Mouse (Mus musculus): Measurements from ENCODE around the gene Pnma5.
A peak's percentile ranks its signal among the peaks of the same experiment; 100 is the strongest.
"Not testable (repeated sequence)": the region's sequence is repeated elsewhere in the genome, so short reads cannot be mapped to it uniquely, and the experiment has no call there.

Pnma5 gene

DNA sequence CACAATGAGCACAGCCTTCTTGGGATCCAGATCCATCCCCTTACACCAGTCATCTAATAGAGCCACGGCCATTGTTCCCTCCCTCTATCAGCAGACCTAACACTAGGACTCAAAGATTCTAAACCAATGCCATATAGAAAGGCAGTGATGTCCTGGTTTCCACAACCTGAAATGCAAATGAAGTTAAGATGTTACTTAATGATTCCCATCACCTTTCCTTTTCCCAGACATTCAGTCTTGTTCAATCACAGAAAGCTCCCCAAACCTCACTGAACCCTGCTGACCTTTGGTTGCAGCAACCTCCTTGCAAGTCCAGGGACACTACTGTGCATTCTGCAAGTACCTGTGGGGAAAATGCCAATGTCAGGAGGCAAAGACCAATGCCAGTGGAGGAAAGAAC lies at the start of gene Pnma5:
TSS of gene Pnma5 (minus strand) at position 101 of the 400 bp plus-strand sequence.
- no peak for DNase-seq

DNA sequence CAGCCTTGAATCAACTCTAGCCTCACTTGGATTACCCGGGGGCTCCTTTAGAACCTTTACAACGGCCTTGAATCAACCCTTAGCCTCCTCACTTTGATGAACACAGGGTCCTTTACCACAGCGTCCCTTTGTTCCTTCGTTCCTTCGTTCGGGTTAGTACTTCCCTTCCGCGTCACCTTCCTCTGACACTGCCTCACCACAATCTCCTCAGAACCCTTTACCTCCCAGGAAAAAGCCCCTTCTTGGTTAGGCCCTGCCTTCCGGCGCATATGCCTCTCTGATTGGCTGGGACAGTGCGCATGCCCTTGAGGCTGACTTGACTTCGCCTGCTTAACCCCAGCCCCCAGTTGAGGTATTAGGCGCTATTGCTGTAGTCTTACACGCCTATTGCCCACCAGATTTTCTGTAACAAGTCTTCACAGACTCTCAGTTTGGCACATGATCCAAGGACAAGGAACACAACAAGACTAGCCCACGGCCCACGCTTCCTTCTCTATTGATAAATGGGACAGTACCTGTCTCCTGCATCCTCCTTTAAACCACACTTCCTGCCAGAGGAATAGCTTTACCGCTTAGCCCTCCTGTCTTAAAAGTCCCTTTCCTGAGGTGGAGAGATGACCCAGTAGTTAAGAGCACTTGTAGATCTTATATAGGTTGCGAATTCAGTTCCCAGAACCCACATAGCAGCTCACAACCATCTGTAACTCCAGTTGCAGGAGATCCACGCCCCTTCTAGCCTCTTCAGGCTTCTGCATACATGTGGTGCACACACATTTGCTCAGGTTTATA lies 45.6 kb upstream of the Pnma5 start, which contains the start of gene Xlr4a:
TSS of gene Xlr4a (minus strand) at position 212 of the 789 bp plus-strand sequence.
- DNase-seq, result not testable (repeated sequence)

DNA sequence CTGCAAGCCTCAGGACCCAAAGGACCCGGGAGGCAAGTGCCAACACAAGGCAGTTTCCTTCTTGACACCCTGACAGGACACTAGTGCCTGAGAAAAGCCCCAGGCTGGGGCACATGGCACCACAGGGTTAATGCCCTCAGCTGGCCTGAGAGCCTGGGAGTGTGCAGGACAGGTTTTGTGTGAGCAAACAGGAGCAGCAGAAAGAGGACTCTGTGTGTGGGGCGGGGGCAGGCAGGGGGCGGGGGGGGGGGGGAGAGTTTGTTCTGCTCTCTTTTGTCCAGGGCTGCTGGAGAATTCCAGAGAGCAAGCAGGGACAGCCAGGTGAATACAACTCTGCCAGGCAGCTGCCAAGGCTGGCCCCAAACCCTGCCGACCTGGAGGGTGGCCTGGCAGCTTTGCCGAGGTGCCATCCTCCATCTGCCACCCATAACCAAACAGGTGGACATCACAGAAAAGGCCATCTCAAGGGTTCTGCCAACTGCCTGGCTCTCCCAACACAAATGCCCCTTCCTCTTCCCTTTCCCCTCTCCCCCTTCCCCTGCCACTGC lies 29.9 kb upstream of the Pnma5 start:
- not testable (repeated sequence) for DNase-seq

DNA sequence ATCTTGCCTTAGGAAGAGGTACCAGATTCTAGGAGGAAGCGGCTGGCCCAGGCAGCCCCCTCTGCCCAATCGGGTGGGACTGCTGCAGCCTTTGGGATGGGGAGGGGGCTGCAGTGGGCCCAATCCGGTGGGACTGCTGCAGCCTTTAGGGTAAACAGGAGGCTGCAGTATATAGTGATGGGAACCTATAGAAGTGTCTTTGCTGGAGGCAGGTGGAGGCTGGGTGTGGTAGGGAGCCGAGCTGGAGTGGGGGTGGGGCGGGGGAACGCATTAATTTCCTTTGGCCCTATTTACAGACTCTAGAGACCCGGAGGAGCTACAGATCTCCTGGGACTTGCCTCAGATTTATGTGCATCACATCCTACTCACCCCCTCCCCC lies 27.5 kb upstream of the Pnma5 start, which contains the start of gene Pnma3:
TSS of gene Pnma3 (plus strand) at position 373 of the 379 bp plus-strand sequence.
- no peak for DNase-seq

DNA sequence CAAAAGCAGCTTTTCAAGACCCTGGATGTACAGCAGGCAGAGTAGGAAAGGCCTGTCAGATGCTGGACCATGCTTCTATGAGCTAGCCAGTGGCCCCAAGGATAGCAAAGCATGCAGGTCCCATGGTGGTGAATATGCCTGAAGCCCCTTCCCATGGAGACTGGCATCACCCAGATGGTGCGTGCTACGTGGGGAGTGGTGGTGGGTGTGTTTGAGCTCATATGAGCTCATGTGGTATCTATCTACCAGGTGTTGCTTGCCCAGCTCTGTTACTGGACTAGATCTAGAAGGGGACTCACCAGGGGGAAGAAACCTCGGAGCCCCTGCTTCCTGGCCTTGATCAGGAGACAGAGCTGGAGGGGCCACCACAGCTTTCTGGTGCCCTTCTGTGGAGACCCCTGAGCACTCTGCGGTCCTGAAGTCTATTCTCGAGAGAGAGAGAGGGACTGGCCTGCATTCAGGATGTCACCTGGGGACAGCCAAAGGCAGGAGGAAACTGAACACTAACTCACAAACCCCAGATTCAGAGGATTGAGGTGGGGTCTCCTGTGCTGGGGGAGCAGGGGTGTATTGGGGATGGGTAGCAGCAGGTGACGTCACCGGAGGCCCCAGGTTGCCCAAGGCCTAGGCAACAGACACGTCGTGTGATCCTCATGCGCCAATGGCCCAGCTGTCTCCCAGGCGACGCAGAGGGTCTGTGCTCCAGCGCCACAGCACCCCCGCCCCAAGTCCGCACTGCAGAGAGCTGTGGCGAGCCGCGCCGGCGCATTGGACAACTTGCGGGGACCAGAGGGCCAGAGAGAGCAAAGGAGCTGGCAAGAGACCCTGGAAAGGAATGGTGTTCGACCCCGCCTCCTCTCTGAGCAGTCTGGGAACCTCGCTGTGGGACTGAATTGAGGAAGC lies 26.9 kb upstream of the Pnma5 start:
- no peak for DNase-seq

DNA sequence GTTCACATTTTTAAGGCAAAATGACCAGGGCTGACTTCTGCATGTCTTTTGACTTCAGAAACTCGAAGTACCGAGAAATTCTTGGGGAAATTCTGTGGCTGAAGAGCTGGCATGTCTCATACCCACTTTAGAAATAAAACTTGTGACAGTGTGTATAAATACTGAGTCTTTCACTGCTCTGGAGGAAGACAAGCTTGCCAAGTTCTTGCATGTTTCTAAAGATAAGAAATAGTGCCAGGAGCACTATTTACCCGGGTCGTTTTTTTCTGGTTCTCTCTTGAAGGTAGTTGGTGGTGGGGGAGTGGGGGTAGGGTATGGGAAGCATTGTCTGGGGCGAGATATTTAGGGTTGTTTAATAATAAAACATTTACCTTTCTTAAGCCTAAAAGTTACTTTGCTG lies 25.4 kb upstream of the Pnma5 start:
- DNase-seq, result no peak

DNA sequence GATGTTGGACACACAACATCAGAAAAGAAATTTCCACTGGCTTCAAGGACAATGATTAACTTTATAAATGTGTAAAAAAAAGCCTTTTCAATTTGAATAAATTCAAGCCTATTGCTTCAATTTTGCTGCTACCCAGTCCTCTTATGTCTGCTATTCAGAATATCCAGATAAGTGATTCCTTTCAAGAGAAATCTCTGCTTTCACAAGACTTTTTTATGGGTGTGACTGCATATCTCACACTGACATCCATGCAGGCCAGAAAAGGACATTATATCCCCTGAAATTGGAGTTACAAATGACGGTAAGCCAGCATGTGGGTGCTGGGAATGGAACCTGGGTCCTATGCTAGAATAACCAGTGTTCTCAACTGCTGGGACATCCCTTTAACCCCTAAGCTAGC lies 24.6 kb upstream of the Pnma5 start:
- no peak for DNase-seq

DNA sequence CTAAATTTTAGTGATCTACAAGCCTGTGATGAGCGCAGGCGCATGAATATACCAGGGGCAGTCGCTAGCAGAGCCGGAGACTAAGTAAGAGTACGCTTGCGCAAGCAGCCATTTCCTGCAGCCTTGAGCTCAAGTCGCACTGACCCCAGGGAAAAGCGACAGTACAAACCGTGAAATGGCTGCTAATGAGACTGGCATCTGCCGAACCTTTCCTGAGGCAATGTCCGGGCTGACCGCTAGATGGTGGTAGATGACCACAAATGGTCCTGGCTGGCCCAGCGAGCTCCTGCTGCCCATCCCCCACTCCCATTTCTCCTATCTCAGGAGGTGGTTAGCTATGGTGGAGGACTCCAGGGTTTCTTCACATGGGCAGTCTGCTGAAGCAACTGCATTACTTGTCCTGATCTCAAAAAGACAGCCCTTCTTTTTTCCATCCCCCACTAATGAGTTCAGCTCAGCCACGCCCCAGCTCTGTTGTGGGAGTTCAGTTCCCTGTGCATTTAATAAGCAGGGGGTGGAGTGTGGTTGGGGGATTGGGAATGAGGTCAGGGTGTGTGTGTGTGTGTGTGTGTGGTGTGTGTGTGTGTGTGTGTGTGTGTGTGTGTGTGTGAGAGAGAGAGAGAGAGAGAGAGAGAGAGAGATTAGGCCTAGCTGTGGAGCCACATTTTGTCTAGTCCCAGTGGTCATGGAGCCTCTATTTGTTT lies 17.1 kb upstream of the Pnma5 start:
- DNase-seq, result peak; percentile 88 to 92

DNA sequence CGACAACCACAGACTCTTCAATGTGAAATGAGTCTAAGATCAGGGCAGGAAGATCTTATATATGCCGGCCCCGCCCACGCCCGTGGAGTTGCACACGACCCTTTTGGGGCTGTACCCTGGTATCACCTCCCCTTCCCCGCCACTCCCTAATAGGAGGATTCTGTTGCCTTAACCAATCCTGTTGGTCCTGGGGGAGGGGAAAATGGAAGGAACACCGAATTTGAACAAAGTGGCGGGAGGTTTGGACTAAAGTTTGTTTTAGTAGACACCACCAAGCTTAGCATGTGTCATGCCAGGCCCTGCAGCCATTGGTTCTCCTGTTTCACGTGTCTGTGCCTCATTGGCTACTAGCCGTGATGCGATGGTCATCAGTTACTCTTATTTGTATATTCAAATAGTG lies 2.8 kb upstream of the Pnma5 start:
- no peak for DNase-seq

DNA sequence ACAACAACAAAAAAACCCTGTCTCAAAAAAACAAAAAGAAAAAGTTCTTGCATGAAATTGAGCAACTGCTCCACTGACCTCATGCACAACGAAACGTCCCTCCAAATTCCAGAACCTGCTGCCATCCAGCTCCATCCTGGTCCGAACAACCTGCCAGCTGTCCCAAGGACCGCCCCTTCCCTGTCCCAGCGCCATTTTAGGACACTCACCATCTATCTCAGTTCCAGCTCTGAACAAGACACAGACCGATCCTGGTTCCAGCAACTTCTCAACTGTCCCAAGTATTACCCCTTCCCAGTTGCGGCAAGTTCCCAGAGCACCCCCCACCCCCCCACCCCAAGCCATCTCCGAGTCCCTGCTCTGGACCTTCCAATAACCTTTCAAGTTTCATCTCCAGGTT lies 1.9 kb upstream of the Pnma5 start:
- DNase-seq, result no peak

DNA sequence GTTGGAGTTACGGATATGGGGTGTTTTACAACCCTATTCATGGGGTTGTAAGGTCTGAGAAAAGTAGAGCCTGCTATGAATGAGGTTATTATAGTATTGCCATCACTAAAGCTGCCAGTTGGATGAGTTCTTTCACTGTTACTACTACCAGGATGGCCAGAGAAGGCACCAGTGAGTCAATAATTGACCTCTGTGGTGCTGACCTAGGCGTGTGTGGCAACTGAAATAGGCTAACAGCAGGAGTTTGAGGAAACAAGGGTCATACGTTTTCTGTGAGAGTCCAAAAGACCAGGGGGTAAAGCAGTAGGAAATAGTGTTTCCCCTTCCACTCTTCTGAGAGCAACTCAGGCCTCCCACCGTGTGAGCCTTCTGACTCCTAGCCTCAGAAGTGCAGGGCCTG lies 24.1 kb downstream of the Pnma5 start:
- no peak for DNase-seq

DNA sequence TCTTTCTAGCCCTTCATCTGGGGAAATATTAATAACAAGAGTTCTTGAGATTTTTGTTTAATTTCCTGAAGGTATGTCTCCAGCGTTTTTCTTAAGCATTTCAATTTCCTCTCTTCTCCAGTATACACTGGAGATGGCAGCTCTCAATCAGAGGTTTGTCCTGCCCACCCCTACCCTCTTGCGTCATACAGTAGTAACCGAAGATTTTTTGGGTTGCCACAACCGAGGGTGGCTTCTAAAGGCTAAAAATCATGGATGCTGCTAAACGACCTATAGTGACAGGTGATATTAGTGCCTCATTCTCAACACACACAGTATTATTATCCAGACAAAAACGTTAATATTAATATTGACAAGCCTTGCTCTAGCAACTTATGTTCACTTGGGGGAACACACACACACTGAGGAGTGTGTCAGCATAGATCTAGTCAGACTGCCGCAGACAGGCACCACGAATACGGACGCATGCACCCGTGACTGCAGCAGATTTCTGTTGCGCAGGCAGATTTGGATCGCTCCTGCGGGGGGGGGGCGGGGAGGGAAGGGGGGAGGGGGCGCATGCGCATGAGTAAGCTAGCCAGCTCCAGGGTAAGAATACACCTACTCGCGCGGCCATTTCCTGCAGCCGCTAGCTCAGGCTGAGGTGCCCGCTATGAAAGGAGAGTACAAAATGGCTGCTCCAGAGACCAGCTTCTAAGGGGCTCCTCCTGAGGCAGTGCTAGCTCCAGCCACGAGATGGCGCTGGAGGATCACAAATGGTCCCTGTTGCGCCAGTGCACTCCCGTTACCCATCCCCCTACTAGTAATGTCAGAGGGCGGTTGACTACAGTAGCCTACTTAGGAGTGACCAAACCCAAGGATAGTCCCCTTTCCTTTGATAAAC lies 29.1 kb downstream of the Pnma5 start:
- DNase-seq, result peak; percentile 92 to 94

DNA sequence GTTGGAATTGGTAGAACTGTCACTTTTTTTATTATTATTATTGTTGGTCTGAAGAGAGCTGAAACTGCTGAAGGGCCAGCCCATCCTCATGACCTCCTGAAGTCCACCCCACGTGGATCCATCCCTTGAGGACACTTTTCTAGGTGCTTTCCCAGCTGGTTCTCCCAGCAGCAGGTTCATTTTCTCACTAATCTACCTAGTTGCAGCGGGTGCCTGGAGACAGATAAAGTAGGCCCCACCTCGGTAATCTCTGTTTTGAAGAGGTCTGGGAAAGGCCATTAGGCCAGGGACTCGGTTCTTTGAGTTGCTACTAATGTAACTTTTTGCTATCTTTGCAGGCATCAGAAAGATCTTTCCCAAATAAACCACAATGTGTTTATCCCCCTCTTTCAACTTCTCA lies 31.2 kb downstream of the Pnma5 start:
- no peak for DNase-seq

DNA sequence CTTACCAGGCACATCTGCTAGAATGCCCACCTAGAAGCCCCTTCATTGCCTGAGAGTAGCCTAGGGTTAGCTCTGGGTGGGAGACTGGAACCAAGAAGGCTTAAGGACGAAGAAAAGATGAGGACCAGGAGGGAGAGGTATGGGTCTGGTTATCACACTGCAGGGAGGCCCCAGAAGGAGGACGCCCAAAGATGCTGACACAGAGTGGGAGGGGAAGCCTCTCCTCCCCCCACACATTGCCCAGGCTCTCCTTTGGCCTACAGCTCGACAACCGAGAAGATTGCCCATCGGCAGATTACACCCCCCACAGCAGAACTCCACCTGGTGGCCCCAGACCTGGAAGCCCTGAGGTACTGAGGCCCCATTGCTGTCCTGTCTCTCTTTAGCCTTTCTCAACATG lies 33.8 kb downstream of the Pnma5 start:
- no peak for DNase-seq

DNA sequence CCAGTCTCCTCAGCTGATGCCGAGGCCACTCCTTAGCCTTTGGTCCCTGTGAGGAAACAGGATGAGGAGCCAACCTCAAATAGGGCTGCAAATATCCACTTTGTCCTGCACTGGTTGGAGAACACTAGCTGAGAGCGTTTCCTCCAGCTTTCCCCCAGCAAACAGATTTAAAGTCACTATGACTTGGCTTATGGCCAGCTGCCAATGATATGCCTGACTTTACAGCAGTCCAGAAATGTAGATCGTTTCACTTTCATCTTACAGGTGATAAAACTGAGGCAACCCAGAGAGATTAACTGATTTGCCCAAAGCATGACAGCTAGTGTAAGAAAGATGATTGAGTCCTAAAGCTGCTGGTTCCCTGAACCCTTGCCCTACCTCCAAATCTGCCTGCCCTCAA lies 41.4 kb downstream of the Pnma5 start:
- DNase-seq, result no peak

DNA sequence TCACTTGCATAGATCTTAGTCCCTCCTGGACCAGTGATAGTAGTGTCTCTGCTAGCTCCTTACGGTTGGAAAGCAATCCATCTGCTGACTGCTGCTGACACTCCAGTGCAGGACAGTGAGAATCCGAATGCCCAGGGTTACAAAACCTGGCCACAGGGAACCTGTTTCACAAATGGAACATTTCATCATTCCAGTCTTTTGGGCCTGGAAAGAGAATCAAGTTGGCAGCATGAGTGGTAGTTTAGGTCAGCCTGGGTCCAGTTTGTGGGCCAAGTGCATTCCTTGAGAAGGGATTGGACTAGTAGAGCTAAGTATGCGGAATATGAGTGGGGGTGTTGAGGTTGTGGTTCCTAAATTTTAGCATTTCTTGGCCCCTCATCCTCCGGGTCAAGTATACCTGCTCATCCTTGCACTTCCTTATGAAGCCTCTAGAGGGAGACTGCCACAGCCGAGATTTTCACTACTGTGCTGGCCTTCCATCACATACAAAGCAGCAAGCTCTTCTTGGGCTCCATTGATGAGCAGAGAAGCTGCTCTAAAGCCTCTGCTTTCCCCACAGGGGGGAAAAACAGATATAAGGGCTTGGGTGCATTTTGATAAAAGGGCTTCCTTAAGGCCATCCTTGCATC lies 44.5 kb downstream of the Pnma5 start:
- DNase-seq, result no peak

DNA sequence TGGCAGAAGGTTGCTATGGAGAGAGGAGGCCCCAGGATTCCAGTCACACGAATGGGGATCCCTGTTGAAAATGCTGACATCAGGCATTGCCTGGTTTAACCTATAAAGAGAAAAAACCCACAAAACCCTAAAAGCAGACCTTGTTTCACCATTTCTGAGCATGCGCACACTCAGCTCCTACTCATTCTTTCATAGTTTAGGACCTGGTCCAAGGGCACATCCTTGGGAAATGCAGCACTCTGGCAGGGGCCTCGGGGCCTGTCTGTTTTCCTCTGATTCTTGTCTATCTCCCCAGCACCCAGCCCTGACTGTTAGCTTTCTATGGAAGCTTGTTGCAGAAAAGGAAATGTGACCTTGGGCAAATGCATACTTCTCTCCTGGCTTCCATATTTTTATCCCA lies 46.3 kb downstream of the Pnma5 start:
- DNase-seq, result no peak

DNA sequence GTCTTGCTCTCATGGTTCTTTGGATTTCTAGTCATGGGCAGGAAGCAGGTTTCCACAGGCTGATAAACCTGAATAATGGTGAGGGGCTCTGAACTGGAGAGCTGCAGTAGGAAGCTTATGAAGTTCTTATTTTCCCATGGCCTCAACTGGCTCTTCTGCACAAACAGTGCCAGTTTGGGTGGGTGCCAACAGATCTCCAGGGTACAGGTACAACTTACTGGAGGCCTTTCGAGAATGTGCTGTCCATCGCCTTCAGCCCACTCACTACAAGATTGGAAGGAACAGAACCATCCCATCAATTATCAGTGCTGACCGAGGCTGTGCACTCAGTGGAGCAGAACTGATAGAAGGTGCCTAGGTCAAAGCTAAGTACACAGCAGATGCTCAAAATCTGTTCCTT lies 48.5 kb downstream of the Pnma5 start:
- no peak for DNase-seq

DNA sequence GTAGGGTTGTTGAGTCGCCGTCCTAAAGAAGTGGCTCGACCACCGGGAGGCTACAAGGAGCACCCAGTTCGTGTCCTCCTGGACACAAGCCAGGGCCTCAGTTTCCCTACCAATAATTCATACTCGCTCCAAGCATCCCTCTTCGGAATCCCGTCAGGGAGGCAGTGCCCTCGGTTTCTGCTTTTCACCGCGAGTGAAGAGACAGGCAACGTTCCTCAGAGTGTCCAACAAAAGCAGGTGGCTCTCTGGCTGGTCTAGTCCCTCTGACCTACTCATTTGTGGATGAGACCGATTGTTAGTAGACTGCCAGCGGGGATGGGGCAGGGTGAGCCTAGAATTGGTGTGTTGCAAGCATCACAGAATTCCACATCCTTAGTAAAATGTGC lies 49.4 kb downstream of the Pnma5 start:
- DNase-seq, result no peak

DNA sequence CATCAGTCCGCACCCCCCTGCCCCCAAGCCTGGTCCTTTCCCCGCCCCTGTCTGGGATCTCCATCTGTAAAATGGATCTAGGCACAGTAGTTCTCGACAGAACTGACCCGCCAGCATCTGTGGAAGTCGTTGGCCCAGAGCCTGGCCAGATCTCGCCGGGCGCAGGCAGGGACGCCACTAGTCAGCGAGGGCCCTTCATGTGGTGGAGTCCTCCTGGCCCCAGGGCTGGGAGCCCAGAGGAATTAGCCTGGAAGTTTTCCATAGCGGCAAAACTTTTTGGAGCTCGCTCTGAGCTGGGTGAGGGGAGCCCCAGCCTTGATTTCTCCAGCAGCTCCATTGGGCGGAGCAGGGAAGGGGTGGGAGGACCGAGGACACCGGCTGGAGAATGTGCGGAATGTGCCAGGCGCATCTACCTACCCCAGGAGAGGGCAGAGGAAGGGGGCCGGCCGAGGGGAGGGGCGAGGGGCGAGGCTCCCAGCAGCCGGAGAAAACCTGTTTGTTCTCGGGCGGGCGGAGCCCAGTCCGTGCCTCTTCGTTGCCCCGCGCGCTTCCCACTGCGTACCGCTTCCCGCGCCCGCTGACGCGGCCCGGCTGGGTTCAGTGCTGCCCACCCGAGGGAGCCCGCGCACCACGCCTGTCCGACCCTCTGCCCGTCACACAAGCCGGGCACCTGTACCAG lies 49.9 kb downstream of the Pnma5 start, which contains the start of gene Zfp185:
TSS of gene Zfp185 (plus strand) at position 499 of the 679 bp plus-strand sequence.
- DNase-seq, result peak; percentile 71 to 72

DNA sequence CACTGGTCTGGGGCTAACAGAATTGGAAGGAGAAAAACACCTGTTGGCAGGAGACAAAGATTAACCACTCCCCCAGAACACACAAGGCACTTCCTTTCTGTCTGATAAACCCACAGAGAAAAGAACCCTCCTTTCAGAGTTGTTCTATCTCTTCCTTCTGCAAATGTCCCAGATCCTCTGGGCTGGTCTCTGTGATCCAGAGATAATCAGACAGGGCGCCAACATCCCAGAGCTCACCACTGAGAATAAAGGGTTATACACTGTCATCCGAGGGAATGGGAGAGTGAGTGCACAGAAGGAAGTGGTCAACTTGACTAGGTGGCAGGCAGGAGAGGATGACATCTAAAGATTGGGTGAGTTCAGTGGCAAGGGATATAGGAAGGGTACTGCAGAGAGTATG lies 51.3 kb downstream of the Pnma5 start:
- DNase-seq, result no peak
